Mouse (Mus musculus) myocyte (in vitro differentiated cells): ENCODE results near the gene Rnf182.

Source experiments
- CEBPB ChIP-seq: IDR thresholded peaks from 2 replicates; pipeline ENCODE4 v1.6.1; 2011; ENCODE audit warnings: mild to moderate bottlenecking, moderate library complexity; ENCODE audit not compliant: poor library complexity, insufficient read depth, severe bottlenecking
- E2F4 ChIP-seq: IDR thresholded peaks from one replicate; pipeline ENCODE4 v1.6.1; 2011; ENCODE audit warnings: mild to moderate bottlenecking, control low read depth, moderate library complexity; ENCODE audit not compliant: insufficient read depth
- MAX ChIP-seq: IDR thresholded peaks from one replicate; pipeline ENCODE4 v1.6.1; 2011; ENCODE audit warnings: low read depth, mild to moderate bottlenecking, control low read depth
- MYOG ChIP-seq, 3 experiments: IDR thresholded peaks; one replicate each; pipeline ENCODE4 v1.6.1; 2011; ENCODE audit warnings: control low read depth in 2 of 3, low read depth in 2 of 3, mild to moderate bottlenecking in 2 of 3; ENCODE audit not compliant: insufficient read length in 2 of 3, control insufficient read depth in 1 of 3, insufficient read depth in 1 of 3
- POLR2A ChIP-seq: IDR thresholded peaks from one replicate; pipeline ENCODE4 v1.6.1; 2011; ENCODE audit warnings: low read depth, mild to moderate bottlenecking, control low read depth, moderate library complexity; ENCODE audit not compliant: insufficient read length
- POLR2AphosphoS2 ChIP-seq: IDR thresholded peaks from one replicate; pipeline ENCODE4 v1.6.1; 2011; ENCODE audit warnings: low read depth, control low read depth; ENCODE audit not compliant: insufficient read length
- REST ChIP-seq: IDR thresholded peaks from one replicate; pipeline ENCODE4 v1.6.1; 2011; ENCODE audit warnings: mild to moderate bottlenecking, control low read depth, moderate library complexity; ENCODE audit not compliant: insufficient read depth, insufficient read length
- USF1 ChIP-seq: IDR thresholded peaks from one replicate; pipeline ENCODE4 v1.6.1; 2011; ENCODE audit warnings: low read depth, mild to moderate bottlenecking, control low read depth, moderate library complexity

GRCm38 (mm10) chr13:43714741-43715140, 99.2 kb downstream of the Rnf182 start:
- no peak for TF ChIP-seq MYOG (IDR thresholded peaks at IDR 0.05; ENCODE audit: control insufficient read depth in 1 of 3, insufficient read depth in 1 of 3, insufficient read length in 2 of 3, low read depth in 2 of 3)
- no peak for TF ChIP-seq USF1
- no peak for TF ChIP-seq POLR2A
- TF ChIP-seq POLR2AphosphoS2: no peak
- TF ChIP-seq CEBPB: no peak
- no peak for TF ChIP-seq E2F4
- TF ChIP-seq MAX: no peak
- TF ChIP-seq REST: no peak
